Mouse (Mus musculus): ENCODE results near the gene Fads1. TPM values are rescaled to one million over a fixed set of nuclear protein-coding genes. Genes with fewer than 3 reads are reported as not detected.

Fads1 gene
- total and polyA plus RNA-seq, 3 experiments = 332 to 1,239 (median 745) TPM

- peak; percentile 73 for DNase-seq
Measured at GRCm38 (mm10) chr19:10210885-10211284, 28.2 kb downstream of the Fads1 start.

GRCm38 (mm10) chr19:10213796-10214471 lies 31.2 kb downstream of the Fads1 start:
- peak; percentile 73 for DNase-seq

GRCm38 (mm10) chr19:10216101-10216500 lies 33.4 kb downstream of the Fads1 start:
- DNase-seq = no peak

GRCm38 (mm10) chr19:10219108-10219507 lies 36.4 kb downstream of the Fads1 start:
- DNase-seq = no peak

GRCm38 (mm10) chr19:10219593-10219992 lies 36.9 kb downstream of the Fads1 start:
- no peak for DNase-seq

- no peak for DNase-seq
Measured at GRCm38 (mm10) chr19:10221585-10221984, 38.9 kb downstream of the Fads1 start.

- no peak for DNase-seq
Measured at GRCm38 (mm10) chr19:10222656-10223055, 40.0 kb downstream of the Fads1 start.

GRCm38 (mm10) chr19:10223561-10223960 lies 40.9 kb downstream of the Fads1 start:
- DNase-seq = no peak

- DNase-seq = no peak
Measured at GRCm38 (mm10) chr19:10224637-10225453, 42.2 kb downstream of the Fads1 start.

- DNase-seq = no peak
Measured at GRCm38 (mm10) chr19:10225767-10226166, 43.1 kb downstream of the Fads1 start.

GRCm38 (mm10) chr19:10231016-10231415 lies 48.3 kb downstream of the Fads1 start:
- no peak for DNase-seq

GRCm38 (mm10) chr19:10231871-10232270 lies 49.2 kb downstream of the Fads1 start:
- DNase-seq = no peak

- no peak for DNase-seq
Measured at GRCm38 (mm10) chr19:10232327-10233017, 49.8 kb downstream of the Fads1 start.

GRCm38 (mm10) chr19:10235784-10236565 lies 53.3 kb downstream of the Fads1 start:
- DNase-seq = no peak

GRCm38 (mm10) chr19:10238477-10238876 lies 55.8 kb downstream of the Fads1 start:
- DNase-seq = no peak

GRCm38 (mm10) chr19:10239419-10239818 lies 56.7 kb downstream of the Fads1 start:
- DNase-seq = no peak

GRCm38 (mm10) chr19:10239975-10240653 lies 57.4 kb downstream of the Fads1 start:
- no peak for DNase-seq

- DNase-seq = peak; percentile 87
Measured at GRCm38 (mm10) chr19:10240654-10241305, 58.1 kb downstream of the Fads1 start, which contains the start of gene Myrf. Gene Myrf (minus strand): TSS chr19:10240748.

GRCm38 (mm10) chr19:10242916-10243315 lies 60.2 kb downstream of the Fads1 start:
- no peak for DNase-seq

GRCm38 (mm10) chr19:10244183-10244582 lies 61.5 kb downstream of the Fads1 start:
- peak; percentile 55 for DNase-seq
